Mouse (Mus musculus) adrenal gland, postnatal 14 days (tissue): ENCODE results near the gene Nlk. TPM values are rescaled to one million over a fixed set of nuclear protein-coding genes. Genes with fewer than 3 reads are reported as not detected.
"Not testable (repeated sequence)": the region's sequence is repeated elsewhere in the genome, so short reads cannot be mapped to it uniquely, and the experiment has no call there.

Experiments used
- DNase-seq: peaks from one replicate; pipeline ENCODE4 v3.0.0; 2021; ENCODE audit warnings: mixed read lengths
- total RNA-seq: library from RNA; stranded (reverse); gene quantifications from 2 replicates; pipeline ENCODE4 v1.2.3, GENCODE M21; 2021

Gene Nlk
- total RNA-seq, 1 experiment from 2014 or later = 51.7 TPM

DNA sequence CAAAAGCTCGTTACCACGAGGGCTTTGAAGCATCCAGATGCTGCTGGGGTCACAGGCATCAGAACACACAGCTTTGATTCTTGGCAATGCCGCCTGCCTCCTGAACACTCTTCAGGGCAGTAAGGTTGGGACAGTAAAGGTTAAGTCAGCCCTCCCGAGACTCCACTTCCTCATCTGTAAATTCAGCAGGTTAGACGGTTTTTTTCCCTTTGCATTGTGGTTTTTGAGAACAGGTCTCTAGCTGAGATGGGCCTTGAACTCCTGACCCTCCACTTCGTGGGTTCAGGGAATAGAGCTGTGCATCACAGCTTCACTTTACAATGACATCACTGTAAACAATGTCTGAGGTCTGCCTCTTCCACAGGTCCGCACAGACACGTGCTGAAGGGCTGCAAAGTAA is 152.0 kb downstream of the Nlk start:
- DNase-seq = no peak

DNA sequence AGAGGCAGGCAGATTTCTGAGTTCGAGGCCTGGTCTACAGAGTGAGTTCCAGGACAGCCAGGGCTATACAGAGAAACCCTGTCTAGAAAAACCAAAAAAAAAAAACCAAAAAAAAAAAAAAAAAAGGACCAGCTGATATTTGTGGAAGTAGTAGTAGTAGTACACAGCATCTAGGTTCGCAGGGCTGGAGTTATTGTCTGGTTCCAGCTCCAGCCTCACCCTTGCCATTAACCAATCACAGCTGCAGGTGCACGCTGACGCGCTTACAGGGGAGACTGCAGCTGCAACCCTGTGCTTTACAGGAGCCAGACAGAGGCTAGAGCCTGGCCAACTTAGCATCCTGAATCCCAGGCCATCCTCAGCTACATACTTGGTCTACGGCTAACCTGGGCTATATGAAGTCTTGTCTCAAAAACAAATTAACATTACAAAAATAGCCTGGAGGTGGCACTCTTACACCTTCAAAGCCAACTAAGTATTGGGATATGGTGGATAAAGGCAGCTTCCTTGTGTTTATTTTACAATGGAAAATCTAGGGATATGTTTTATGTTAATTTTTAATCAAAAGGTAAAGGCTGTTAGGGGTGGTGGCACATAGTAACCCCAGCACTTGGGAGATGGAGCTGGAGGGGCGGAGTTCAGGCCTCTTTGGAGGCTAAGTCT is 152.6 kb downstream of the Nlk start:
- DNase-seq = no peak

DNA sequence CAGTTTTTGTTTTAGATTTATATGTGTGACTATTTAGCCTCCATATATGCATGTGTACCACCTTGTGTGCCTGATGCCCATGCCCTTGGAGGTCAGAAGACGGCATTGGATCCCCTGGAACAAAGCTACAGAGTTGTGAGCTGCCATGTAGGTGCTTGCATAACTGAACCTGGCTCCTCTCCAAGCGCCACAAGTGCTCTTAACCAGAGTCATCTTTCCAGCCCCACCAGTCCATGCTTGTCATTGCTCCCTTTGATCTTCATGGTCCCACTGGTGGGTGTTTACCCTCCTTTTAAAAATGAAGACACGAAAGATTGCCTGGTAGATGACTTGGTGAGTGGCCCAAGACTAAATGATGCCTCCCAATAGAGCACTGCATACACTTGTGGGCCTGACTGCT is 156.8 kb downstream of the Nlk start:
- peak; percentile 42 for DNase-seq

DNA sequence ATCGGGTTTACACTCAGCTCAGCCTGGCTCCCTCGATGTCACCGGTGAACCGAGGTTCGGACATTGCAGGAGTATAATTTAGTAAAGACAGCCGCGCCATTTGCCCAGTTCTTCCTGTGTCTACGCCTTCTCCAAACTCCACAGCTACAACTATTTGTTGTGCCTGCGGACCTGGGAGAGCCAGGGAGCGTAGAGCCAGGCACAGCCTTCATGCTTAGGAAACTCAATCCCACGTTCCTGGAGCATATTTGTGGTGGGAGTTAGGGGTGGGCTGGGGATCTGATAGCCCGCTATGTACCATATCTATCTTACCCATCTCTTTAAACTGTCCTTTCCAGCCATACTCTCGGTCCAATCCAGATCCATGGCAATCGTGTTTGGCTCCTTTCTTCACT is 160.5 kb downstream of the Nlk start:
- no peak for DNase-seq

DNA sequence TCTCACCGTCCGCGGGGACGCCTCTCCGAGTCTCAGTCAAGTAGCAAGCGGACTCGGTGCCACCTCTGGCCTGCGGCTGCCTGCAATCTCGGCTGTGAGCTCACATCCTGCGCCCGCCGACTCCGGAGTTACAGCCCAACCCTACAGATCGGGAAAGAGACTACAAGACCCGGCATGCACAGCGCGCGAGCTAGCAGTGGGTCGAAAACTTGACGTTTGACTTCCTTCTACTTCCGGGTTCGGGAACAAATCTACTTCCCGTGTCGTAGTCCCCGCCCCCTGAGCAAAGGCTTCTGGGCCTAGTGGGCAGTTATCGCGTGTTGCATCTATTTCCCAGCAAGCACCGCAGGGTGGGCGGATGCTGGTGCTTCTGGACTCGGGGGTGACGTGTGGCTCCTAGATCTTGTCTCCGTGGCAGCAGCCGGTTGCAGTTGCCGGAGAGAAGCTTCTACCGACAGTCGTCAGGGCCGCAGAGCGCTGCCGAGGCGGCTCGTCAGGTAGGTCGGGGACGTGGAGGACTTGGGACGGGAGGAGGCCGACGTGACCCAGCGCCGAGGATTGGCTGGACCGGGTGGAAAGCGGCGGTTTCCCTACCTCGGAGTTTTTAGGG is 161.0 kb downstream of the Nlk start, which contains the start of the genes Tnfaip1 and Ift20:
Tnfaip1 (minus strand) TSS at position 253 of the 610 bp plus-strand sequence.
Ift20 (plus strand) TSS at position 282 of the 610 bp plus-strand sequence.
- peak; percentile 99 for DNase-seq

DNA sequence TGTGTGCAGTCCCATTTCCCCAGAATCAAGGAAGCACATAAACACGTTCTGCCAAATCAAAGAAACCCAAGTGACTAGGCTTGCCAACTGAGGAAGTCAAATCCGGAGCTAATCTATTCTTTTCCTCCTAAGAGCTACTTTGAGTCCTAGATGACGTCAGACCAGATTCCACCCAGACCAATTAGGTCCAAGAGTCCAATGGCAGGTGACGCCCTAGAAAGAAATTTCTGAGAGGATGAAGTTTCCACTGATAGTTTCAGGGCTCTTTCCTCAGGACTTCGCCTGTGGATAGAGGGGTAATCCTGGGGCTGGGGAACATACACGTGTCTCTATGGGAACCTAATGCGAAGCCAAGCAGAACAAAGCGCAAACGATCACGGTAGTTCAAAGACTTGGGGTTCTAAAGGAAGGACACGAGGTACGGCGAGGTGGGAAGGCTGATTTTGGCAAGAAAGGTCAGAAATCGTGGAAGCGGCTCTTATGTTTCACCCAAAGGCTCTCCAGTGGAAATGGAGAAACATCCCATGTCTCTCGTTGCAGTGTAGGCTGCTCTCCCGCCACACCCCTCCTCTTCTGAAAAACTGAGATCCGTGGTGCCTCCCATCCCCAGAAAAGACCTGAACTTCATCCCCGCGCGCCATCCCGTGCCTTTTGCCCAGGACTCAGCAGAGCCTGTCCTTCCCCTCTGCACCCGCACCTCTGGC is 161.6 kb downstream of the Nlk start:
- DNase-seq = peak; percentile 59

DNA sequence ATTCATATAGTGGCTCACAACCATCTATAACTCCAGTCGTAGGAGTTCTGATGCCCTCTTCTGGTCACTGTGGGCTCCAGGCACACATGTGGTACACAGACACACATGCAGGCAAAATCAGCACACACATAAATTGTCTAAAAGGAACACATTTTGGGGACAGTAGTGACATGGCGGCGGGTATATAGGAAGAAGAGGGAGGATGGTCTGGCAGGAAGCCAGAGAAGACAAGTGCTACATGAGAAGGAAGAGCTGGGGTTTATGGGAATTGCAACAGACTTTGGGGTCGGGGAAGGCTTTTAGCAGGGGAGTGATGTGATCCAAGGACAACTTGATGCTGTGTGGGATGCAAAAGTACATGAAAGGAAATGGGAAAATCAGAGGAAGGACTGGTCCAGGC is 162.7 kb downstream of the Nlk start:
- DNase-seq = no peak

DNA sequence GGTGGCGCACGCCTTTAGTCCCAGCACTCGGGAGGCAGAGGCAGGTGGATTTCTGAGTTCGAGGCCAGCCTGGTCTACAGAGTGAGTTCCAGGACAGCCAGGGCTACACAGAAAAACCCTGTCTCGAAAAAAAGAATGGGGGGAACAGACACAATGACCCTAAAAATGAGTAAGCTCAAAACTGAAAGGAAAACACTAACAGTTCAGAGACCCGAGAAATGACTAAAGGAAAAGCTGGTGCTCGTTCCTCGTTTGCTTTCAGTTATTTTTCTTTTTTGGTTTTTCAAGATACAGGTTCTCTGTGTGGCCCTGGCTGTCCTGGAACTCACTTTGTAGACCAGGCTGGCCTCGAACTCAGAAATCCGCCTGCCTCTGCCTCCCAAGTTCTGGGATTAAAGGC is 165.7 kb downstream of the Nlk start:
- DNase-seq = not testable (repeated sequence)

DNA sequence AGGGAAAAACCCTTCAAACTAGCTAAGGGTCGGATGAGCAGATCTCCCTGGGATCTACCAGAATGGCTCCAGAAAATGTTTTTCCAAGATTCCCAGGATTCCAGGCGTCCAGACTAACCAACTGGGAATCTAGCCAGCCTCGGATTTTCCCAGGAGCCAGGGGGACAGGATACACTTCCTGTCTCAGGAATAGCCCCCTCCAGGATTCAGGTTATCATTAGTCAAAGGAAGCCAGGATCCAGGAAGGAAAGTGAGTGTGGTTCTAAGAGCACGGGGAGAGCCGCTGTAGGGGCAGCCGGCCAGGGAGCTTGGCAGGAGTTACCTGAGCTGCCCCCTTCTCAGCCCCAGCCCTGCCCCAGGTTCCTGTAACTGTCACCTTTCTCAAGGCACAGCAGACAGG is 166.1 kb downstream of the Nlk start:
- peak; percentile 66 for DNase-seq

DNA sequence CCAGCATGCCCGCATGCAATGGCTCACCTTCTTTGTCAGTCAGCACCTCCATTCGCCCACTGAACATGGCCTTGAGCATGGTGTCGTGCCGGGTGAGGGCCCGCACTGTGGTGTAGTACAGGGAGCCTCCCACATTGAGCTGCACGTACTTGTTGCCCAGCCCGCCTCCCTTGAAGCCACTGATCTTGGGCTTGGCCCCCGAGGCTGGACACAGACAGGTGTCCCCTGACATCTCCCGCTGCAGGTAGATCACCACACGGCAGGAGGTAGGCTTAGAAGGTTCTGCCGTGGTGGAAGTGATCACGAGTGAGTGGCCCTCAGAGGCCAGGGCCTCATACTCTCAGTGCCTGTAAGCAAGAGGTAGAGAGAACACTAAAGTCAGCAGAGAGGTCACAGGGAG is 167.2 kb downstream of the Nlk start:
- no peak for DNase-seq

DNA sequence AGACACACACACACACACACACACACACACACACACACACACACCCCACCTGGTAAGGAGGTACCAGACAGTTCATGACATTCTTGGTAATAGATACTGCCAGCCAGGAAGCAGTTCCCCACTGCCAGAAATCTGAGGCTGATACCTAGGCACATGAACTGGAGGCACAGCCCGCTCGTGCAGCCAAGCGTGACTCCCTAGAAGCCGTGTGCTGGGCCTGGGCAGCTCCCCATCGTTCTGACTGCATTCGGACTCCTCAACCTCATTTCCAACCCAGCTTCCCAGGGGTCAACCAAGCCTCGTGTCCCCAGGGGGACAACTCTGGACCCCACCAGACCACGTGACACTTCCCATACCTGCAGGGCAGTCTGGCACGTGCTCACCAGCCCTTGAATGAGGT is 168.5 kb downstream of the Nlk start:
- no peak for DNase-seq

DNA sequence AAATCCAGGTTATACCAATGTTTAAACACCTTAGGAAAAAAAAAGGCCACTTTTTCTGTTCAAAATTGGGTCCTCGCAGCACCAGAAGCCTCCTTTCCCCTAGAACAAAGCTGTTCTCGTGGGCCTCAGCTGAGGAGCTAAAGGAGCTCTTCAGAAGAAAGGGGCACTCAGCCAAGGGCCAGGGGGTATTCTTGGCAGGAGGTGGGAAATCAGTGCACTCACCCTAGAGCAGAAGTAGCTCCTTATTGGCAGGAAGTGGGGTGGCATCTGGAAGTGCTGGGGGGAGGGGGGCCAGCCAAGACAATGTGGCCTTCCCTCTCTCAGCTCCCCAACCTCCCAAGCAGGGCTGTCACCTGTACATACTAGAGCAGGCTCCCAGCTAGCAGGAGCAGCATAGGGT is 172.3 kb downstream of the Nlk start:
- no peak for DNase-seq

DNA sequence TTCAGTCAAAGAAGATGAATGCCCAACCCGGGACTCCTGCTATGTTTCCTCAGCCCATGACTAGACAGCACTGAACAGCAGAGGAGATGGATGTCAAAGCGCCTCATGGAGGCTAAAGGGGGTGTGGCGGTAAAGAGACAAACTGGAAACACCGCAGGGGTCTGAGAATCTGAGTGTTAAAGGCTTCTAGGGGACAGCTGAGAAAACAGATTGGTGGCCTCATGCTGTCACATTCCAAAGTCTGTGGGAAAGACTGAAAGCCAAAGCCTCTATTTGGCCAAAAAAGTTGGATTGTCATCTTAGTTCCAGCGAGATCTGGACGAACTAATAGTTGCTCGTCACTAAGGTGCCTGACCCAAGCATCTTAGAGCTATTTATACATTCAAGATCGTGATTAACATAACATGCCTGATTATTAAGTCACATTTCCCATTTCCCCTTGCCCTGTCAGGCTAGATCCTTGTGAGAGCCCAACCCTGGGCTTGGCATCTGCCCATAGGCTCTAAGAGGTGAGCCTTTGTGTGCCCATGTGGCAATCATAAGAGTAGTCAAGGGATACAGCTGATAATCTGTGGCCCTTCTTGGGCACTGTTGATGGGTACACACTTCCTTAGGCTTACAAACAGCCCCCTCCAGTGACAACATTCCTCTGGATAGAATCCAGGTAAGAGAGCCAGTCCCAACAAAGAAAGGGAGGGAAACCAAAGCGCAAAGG is 173.8 kb downstream of the Nlk start:
- DNase-seq = no peak

DNA sequence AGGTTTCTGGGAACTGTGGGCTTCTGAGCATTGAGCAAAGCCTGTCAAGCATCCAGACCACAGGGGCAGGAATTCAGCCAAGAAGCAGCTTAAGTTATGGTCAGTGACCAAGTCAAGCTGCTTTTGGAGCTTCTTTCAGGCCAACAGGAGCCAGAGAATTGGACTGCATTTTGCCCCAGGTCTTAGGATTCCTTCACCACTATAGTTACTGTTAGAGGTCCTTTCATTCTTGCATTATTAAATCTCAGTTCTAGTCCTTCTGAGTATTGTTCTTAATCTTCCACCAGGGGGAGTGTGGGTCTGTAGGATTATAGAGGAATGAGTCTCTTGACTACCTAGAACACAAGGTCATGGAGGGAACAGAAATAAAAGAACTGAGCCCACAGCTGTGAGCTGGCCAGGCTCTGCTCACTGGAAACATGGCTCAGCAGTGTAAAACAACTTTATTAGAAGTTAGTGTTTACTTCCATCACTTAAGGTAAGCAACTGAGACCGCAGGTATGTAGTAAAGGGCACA is 174.6 kb downstream of the Nlk start:
- no peak for DNase-seq

DNA sequence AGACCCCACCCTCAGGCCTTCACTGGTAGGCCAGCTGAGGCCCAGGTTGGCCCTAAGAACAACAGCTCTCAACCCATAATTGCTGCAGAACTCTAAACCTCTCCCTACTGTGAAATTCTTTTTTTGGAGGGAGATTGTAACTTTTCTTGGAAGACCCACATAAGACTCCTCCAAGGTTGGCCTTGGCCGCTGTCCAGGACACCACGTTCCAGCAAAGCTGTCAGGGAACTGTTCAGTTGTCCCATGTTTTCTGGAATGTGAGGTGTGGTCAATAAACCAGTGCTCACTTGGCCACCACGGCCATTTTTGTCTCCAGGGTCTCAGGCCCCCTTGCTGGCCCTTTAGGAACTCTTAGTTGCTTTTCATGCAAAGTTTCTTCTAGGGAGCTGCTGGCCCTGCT is 175.3 kb downstream of the Nlk start:
- DNase-seq = no peak

DNA sequence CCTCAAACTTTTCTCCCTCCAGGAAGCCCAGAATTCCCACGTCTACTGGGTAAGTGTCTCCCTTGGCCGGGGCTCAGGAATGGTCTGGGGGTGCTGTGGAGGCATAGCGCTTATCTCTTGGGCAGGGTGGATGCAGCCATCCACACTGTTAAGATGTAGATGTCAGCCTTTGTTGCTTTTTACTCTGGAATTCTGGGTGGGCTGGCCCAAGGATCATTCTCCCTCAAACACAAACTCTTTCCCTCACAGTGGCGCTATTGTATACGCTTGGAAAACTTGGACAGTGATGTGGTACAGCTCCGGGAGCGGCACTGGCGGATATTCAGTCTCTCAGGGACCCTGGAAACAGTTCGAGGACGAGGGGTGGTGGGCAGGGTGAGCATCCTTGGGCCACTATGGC is 178.2 kb downstream of the Nlk start:
- no peak for DNase-seq

Other genes with a start within 250 kb of the Nlk start
- 16.7 and 20.5 TPM in 2 replicates for gene Slc46a1, start 231.7 kb downstream of the Nlk start, total RNA-seq
- 3.3 and 4.9 TPM in 2 replicates for gene Sarm1, start 199.6 kb downstream of the Nlk start, total RNA-seq
- gene Vtn, start 198.3 kb downstream of the Nlk start, total RNA-seq = 23.9 and 283 TPM in 2 replicates
- gene Sebox, start 193.9 kb downstream of the Nlk start, total RNA-seq = not detected in 2 replicates
- 26.3 and 29.6 TPM in 2 replicates for gene Tmem199, start 185.2 kb downstream of the Nlk start, total RNA-seq
- gene Poldip2, start 185.2 kb downstream of the Nlk start, total RNA-seq = 177 and 186 TPM in 2 replicates
- 47.9 and 49.4 TPM in 2 replicates for gene Tnfaip1, start 161.0 kb downstream of the Nlk start, total RNA-seq
- gene Ift20, start 161.0 kb downstream of the Nlk start, total RNA-seq = 81.5 and 90.2 TPM in 2 replicates
- 34.1 and 45.0 TPM in 2 replicates for gene Tmem97, start 146.6 kb downstream of the Nlk start, total RNA-seq
- gene Ccnq, start 54.4 kb upstream of the Nlk start, total RNA-seq = 34.1 and 35.6 TPM in 2 replicates
- 26.1 and 32.7 TPM in 2 replicates for gene Lyrm9, start 129.2 kb upstream of the Nlk start, total RNA-seq
- gene Nos2, start 223.4 kb upstream of the Nlk start, total RNA-seq = 2.8 and 4.1 TPM in 2 replicates